Mouse (Mus musculus): ENCODE measurements around the gene Yipf1. TPM values are rescaled to one million over a fixed set of nuclear protein-coding genes. Genes with fewer than 3 reads are reported as not detected.

Gene Yipf1
- polyA plus RNA-seq, 1 experiment: 50.7 TPM

DNA sequence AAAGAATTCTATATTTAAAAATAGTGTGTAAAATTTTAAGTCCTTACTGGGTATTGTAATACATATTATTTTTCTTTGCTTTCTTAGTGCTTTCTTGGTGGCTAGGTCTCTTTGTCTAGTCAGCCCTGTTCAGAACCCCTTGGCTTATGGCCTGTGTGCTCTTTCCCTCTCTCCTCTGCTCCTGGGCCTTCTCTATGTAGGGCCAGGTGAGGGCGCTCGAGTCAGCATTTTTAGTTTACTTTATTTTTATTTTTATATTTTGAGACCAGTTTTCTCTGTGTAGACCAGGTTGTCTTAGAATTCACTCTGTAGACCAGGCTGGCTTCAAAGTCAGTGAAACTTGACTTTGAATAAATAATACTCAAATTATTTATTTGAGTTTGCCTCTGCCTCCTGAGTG is 58.1 kb downstream of the Yipf1 start:
- no peak for DNase-seq (ENCODE audit: low read depth)

DNA sequence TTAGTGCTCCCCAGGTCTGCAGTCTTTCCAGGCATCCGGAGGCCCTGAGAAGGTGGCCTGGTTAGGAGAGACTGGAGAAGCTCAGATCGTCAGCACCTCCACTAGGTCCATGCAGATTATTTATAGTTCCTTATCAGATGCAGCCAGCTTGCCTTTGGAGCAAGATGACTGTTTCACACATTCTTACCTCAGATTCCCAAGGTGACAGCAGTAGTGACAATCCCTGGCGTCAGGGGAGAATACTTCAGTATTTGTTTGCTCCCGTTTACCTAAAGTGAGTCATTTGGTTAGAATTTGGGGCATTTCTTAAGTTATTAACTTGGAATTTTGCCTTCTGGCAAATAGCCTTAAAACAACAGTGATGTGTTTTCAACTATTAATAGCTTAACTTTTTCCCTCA is 60.5 kb downstream of the Yipf1 start:
- no peak for DNase-seq (ENCODE audit: low read depth)

DNA sequence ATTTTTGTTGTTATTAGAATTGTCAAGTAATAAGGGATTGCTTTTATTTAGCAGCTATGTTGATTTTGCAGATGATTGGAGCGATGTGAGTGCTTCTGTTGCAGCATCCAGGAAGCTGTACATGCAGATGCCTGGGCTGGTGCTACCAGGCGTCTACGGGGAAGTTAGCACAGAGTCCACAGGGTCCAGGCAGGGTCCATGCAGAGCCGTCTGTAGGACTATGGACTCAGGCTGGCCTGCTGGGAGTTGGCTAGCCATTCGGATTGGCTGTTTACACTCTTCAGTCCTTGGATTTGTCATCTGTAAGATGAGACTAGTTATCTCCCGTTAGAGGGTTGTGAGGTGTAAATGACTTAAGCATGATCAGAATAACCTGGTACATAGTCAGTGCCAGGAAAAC is 64.8 kb downstream of the Yipf1 start:
- DNase-seq (ENCODE audit: low read depth): no peak

DNA sequence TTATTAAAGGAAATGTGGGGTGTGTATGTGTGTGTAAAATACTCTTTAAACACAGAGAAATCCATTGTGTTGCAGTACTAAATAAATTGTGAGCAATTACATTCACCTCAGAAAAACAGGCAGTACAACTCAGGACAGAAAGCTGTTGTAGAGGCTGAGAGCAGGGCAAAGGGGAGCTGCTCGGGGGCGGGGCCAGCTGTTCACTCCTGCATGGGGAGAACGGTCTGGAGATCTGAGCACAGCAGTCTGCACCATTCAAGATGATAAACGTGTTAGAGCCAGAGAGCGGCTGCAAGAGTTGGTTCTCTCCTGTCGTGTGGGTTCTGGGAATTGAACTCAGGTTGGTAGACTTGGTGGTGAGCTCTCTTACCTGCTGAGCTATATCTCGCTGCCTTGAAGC is 66.7 kb downstream of the Yipf1 start:
- no peak for DNase-seq (ENCODE audit: low read depth)

DNA sequence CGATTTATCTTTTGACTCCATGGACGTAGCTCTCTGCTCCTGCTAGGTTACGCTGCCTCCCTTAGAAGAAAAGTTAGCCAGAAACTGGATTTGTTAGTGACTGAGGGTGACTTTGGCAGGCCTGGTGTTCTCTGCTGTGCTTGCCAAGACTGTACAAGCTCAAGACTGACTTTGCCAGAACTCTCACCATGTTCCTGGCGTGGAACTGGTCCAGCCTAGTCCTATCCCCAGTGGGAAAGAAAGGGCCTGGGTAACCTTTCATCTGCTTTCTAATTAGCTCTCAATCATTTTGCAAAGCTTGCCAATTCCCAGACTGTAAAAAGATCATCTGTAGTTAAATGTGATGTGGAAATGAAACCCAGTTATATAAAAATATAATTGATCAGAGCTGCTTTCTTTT is 72.9 kb downstream of the Yipf1 start:
- no peak for DNase-seq (ENCODE audit: low read depth)

DNA sequence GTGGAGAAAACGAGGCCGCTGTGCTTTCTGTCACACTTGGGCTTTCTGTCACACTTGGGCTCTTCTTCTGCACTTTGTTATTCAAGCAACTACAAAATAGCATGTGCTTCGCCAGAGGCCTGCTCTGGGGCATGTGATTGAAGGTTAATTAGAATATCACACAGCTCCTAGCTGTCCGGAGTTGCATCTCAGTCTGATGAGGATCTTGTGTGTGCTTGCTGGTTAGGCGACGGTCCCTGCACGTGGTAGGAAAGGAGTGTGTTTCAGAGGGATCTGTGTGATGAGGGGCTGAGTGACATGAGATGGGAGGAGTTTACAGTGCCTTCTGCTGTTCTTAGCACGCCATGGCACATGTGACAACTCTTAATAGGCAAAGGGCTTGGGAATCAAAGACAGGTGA is 73.3 kb downstream of the Yipf1 start:
- DNase-seq (ENCODE audit: low read depth): no peak

DNA sequence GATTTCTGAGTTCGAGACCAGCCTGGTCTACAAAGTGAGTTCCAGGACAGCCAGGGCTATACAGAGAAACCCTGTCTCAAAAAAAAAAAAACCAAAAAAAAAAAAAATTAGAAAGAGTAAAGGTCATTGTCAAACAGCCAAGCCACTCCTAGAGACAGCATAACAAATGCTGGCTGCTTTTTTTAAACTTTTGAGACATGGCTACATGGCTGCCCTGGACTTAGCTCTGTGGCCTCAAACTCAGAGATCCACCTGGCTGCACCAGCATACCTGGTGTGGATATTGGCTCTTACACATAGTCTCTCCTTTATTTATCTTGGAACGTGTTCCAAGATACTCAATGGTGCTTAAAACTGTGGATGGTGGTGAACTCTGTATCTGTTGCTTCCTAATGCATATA is 74.1 kb downstream of the Yipf1 start:
- DNase-seq (ENCODE audit: low read depth): no peak

DNA sequence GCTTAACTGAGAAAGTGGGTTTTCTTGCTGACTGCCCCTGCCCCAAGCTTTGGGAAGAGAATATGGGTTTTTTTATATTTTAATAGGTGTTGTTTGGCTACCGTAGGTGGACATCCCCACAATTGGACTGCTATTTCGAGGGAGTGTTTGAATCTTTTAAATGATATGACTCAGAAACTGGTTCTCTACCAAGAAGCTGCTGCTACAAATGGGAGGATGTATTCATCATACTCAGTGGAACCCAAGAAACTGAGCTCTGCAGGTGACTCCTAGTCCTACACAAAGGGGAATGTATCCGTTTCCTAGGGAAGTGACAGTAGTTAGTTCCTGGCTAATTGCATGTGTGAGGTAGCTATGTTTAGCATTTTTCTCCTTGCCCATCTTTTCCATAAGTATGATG is 75.2 kb downstream of the Yipf1 start:
- DNase-seq (ENCODE audit: low read depth): no peak

DNA sequence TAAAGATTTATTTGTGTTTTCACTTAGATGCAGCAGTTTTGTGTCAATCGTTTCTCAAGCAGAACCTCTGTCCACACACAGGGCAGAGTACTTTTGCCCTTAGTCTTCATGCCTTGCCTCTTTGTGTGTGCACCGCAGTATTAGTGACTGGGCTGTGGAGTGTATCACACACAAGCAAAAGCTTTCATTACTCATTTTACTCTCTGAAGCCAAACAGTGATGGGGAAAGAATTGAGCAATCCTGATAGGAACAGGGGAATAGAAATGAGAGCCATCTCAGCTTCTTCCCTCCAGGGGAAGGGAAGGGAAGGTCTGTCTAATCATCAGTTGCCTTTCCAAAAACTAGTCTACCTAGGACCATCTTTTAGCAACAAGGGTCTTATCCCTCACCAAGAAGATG is 79.6 kb downstream of the Yipf1 start:
- DNase-seq (ENCODE audit: low read depth): no peak

Other genes starting within 250 kb of the Yipf1 start
- gene Mrpl37, start 247.5 kb upstream of the Yipf1 start, polyA plus RNA-seq (2012; rRNA removed): 181 and 182 TPM in 2 replicates
- 25.5 and 35.6 TPM in 2 replicates for gene Cyb5rl, start 247.4 kb upstream of the Yipf1 start, polyA plus RNA-seq (2012; rRNA removed)
- 0.04 and 0.37 TPM in 2 replicates for gene Cdcp2, start 217.5 kb upstream of the Yipf1 start, polyA plus RNA-seq (2012; rRNA removed)
- 369 and 382 TPM in 2 replicates for gene Tmem59, start 136.0 kb upstream of the Yipf1 start, polyA plus RNA-seq (2012; rRNA removed)
- 6.9 and 8.1 TPM in 2 replicates for gene Tceanc2, start 135.2 kb upstream of the Yipf1 start, polyA plus RNA-seq (2012; rRNA removed)
- 0.19 and 0.23 TPM in 2 replicates for gene Ldlrad1, start 105.2 kb upstream of the Yipf1 start, polyA plus RNA-seq (2012; rRNA removed)
- 7.7 and 8.8 TPM in 2 replicates for gene Lrrc42, start 60.8 kb upstream of the Yipf1 start, polyA plus RNA-seq (2012; rRNA removed)
- 4.0 and 5.1 TPM in 2 replicates for gene Hspb11, start 60.8 kb upstream of the Yipf1 start, polyA plus RNA-seq (2012; rRNA removed)
- 0.91 and 1.3 TPM in 2 replicates for gene Dio1, start 7.2 kb upstream of the Yipf1 start, polyA plus RNA-seq (2012; rRNA removed)
- gene Ndc1, start 53.4 kb downstream of the Yipf1 start, polyA plus RNA-seq (2012; rRNA removed): 12.7 and 15.8 TPM in 2 replicates
- gene Glis1, start 120.2 kb downstream of the Yipf1 start, polyA plus RNA-seq (2012; rRNA removed): 2.4 and 2.8 TPM in 2 replicates

All from gonadal fat pad, adult 2 months (tissue).